Mouse (Mus musculus) CH12.LX (cell line): ENCODE results near the gene Fam49a. TPM values are rescaled to one million over a fixed set of nuclear protein-coding genes. Genes with fewer than 3 reads are reported as not detected.

Source experiments
- DNase-seq: peaks from one replicate; pipeline ENCODE4 v3.0.0-alpha.2; 2013; ENCODE audit errors: extremely low read depth
- H3K27ac ChIP-seq: 2 replicates; pipeline ENCODE4 v1.5.1; 2012; ENCODE audit warnings: low read depth, mild to moderate bottlenecking, control low read depth, moderate library complexity; ENCODE audit not compliant: insufficient read depth
- H3K27me3 ChIP-seq: replicated peaks from 2 replicates; pipeline ENCODE3; 2012; ENCODE audit warnings: inconsistent platforms
- H3K36me3 ChIP-seq, 2 experiments: replicated peaks in 1 of 2; 2 replicates each; pipeline versions ENCODE3 to v1.6.1; 2012; ENCODE audit warnings: inconsistent platforms in 1 of 2, low read length in 1 of 2, mild to moderate bottlenecking in 1 of 2, mixed read lengths in 1 of 2, moderate library complexity in 1 of 2; ENCODE audit not compliant: control insufficient read depth in 1 of 2, insufficient read depth in 1 of 2
- H3K4me1 ChIP-seq, 2 experiments: 2 replicates each; pipeline ENCODE4 v1.6.1; 2012; ENCODE audit warnings: inconsistent platforms in 1 of 2, moderate library complexity in 1 of 2; ENCODE audit not compliant: insufficient read depth in 2 of 2, control insufficient read depth in 1 of 2
- H3K4me2 ChIP-seq: 2 replicates; pipeline ENCODE4 v1.6.1; 2012; ENCODE audit warnings: low read depth, mild to moderate bottlenecking, control low read depth; ENCODE audit not compliant: poor library complexity, insufficient read depth, severe bottlenecking
- H3K4me3 ChIP-seq, 3 experiments: fragments of 150-350 bp in 1 of 3; sonication (generic) in 1 of 3; replicated peaks in 1 of 3; 2 replicates each; pipeline versions ENCODE3 to v1.5.1; 2011 to 2012; ENCODE audit warnings: low read depth in 2 of 3, low read length in 2 of 3, mild to moderate bottlenecking in 2 of 3, moderate library complexity in 2 of 3, control low read depth in 1 of 3, improper control_type of control experiment in 1 of 3, inconsistent platforms in 1 of 3, mixed read lengths in 1 of 3; ENCODE audit not compliant: poor library complexity in 1 of 3
- H3K79me2 ChIP-seq: replicated peaks from 2 replicates; pipeline ENCODE4 v1.6.1; 2012; ENCODE audit warnings: mild to moderate bottlenecking, moderate library complexity; ENCODE audit not compliant: control insufficient read depth, poor library complexity, insufficient read depth, severe bottlenecking; ENCODE audit errors: extremely low read depth
- H3K9ac ChIP-seq: 2 replicates; pipeline ENCODE4 v1.6.1; 2012; ENCODE audit warnings: low read depth, mild to moderate bottlenecking, control low read depth, moderate library complexity; ENCODE audit not compliant: insufficient read depth
- H3K9me3 ChIP-seq: replicated peaks from 2 replicates; pipeline ENCODE3; 2012; ENCODE audit warnings: low read length, inconsistent platforms, mixed read lengths
- BHLHE40 ChIP-seq: IDR thresholded peaks from 2 replicates; pipeline ENCODE4 v1.6.1; 2011; ENCODE audit warnings: mild to moderate bottlenecking, low read depth, low read length, improper control_type of control experiment
- CHD1 ChIP-seq: IDR thresholded peaks from 2 replicates; pipeline ENCODE4 v1.6.1; 2012; ENCODE audit warnings: low read depth, low read length, improper control_type of control experiment, inconsistent platforms
- CHD2 ChIP-seq: IDR thresholded peaks from 2 replicates; pipeline ENCODE4 v1.6.1; 2011; ENCODE audit warnings: low read length, improper control_type of control experiment
- ELF1 ChIP-seq: IDR thresholded peaks from 2 replicates; pipeline ENCODE4 v1.6.1; 2014; ENCODE audit warnings: low read depth, mild to moderate bottlenecking, inconsistent platforms, low read length, improper control_type of control experiment
- ETS1 ChIP-seq: conservative IDR thresholded peaks from 2 replicates; pipeline ENCODE4 v1.6.1; 2012; ENCODE audit warnings: low read depth, mild to moderate bottlenecking, inconsistent platforms, low read length, improper control_type of control experiment, moderate library complexity
- HCFC1 ChIP-seq: IDR thresholded peaks from 2 replicates; pipeline ENCODE4 v1.6.1; 2012; ENCODE audit warnings: low read depth, mild to moderate bottlenecking, inconsistent platforms, low read length, improper control_type of control experiment
- IRF4 ChIP-seq: IDR thresholded peaks from 2 replicates; pipeline ENCODE4 v1.6.1; 2014; ENCODE audit warnings: low read depth, mild to moderate bottlenecking, inconsistent platforms, low read length, improper control_type of control experiment
- JUND ChIP-seq: conservative IDR thresholded peaks from 2 replicates; pipeline ENCODE4 v1.6.1; 2011; ENCODE audit warnings: low read depth, low read length, improper control_type of control experiment
- KAT2A ChIP-seq: IDR thresholded peaks from 2 replicates; pipeline ENCODE4 v1.6.1; 2012; ENCODE audit warnings: low read length, improper control_type of control experiment, inconsistent platforms; ENCODE audit not compliant: insufficient replicate concordance
- MAX ChIP-seq: IDR thresholded peaks from 2 replicates; pipeline ENCODE4 v1.6.1; 2011; ENCODE audit warnings: low read length, improper control_type of control experiment
- MAZ ChIP-seq: IDR thresholded peaks from 2 replicates; pipeline ENCODE4 v1.6.1; 2012; ENCODE audit warnings: low read depth, mild to moderate bottlenecking, inconsistent platforms, low read length, improper control_type of control experiment, moderate library complexity
- MEF2A ChIP-seq: IDR thresholded peaks from 2 replicates; pipeline ENCODE4 v1.6.1; 2014; ENCODE audit warnings: low read depth, mild to moderate bottlenecking, inconsistent platforms, low read length, improper control_type of control experiment, borderline replicate concordance
- MYC ChIP-seq: IDR thresholded peaks from 2 replicates; pipeline ENCODE4 v1.6.1; 2011; ENCODE audit warnings: low read depth, mild to moderate bottlenecking, improper control_type of control experiment, low read length
- NRF1 ChIP-seq: IDR thresholded peaks from 2 replicates; pipeline ENCODE4 v1.6.1; 2014; ENCODE audit warnings: low read depth, mild to moderate bottlenecking, inconsistent platforms, low read length, improper control_type of control experiment, moderate library complexity
- POLR2A ChIP-seq: IDR thresholded peaks from 2 replicates; pipeline ENCODE4 v1.6.1; 2011; ENCODE audit warnings: low read depth, mild to moderate bottlenecking, improper control_type of control experiment, low read length
- POLR2AphosphoS2 ChIP-seq: IDR thresholded peaks from 2 replicates; pipeline ENCODE4 v1.6.1; 2011; ENCODE audit warnings: low read depth, low read length, improper control_type of control experiment
- RAD21 ChIP-seq: IDR thresholded peaks from 2 replicates; pipeline ENCODE4 v1.6.1; 2011; ENCODE audit warnings: low read depth, mild to moderate bottlenecking, low read length, improper control_type of control experiment, moderate library complexity
- SIN3A ChIP-seq: IDR thresholded peaks from 2 replicates; pipeline ENCODE4 v1.6.1; 2012; ENCODE audit warnings: low read length, improper control_type of control experiment, inconsistent platforms
- SMC3 ChIP-seq: IDR thresholded peaks from 2 replicates; pipeline ENCODE4 v1.6.1; 2011; ENCODE audit warnings: low read depth, low read length, improper control_type of control experiment
- TBP ChIP-seq: conservative IDR thresholded peaks from 2 replicates; pipeline ENCODE4 v1.6.1; 2011; ENCODE audit warnings: low read depth, low read length, improper control_type of control experiment
- TCF12 ChIP-seq: IDR thresholded peaks from 2 replicates; pipeline ENCODE4 v1.6.1; 2014; ENCODE audit warnings: low read depth, mild to moderate bottlenecking, inconsistent platforms, low read length, improper control_type of control experiment
- ZC3H11A ChIP-seq: IDR thresholded peaks from 2 replicates; pipeline ENCODE4 v1.6.1; 2012; ENCODE audit warnings: low read depth, mild to moderate bottlenecking, inconsistent platforms, low read length, improper control_type of control experiment
- ZKSCAN1 ChIP-seq: IDR thresholded peaks from 2 replicates; pipeline ENCODE4 v1.6.1; 2012; ENCODE audit warnings: low read depth, inconsistent platforms, low read length, improper control_type of control experiment, borderline replicate concordance
- ZMIZ1 ChIP-seq: IDR thresholded peaks from 2 replicates; pipeline ENCODE4 v1.6.1; 2012; ENCODE audit warnings: low read depth, mild to moderate bottlenecking, inconsistent platforms, low read length, improper control_type of control experiment
- ZNF384 ChIP-seq: IDR thresholded peaks from 2 replicates; pipeline ENCODE4 v1.6.1; 2012; ENCODE audit warnings: low read depth, low read length, improper control_type of control experiment, inconsistent platforms
- dilution Hi-C: fragments of 300-500 bp; cut with MboI; formaldehyde crosslinking; loops from 2 replicates; pipeline ENCODE4 v1.14.3; 2020; ENCODE audit warnings: low sequenced_read_pairs; ENCODE audit not compliant: extremely low pct_unique_long_range_greater_than_20kb, extremely low pct_ligation_motif_present
- in situ Hi-C: fragments of 300-500 bp; cut with MboI; formaldehyde crosslinking; loops from 3 replicates; pipeline ENCODE4 v1.14.3; 2019; ENCODE audit warnings: low sequenced_read_pairs, low pct_ligation_motif_present, low pct_unique_long_range_greater_than_20kb, mixed read lengths
- polyA plus RNA-seq: library from polyadenylated mRNA; unstranded; fragments of >175 nt; gene quantifications from 2 replicates; pipeline ENCODE4 v1.2.1, GENCODE M21; 2012; ENCODE audit warnings: low read depth; ENCODE audit not compliant: insufficient read length
- total RNA-seq, 2 experiments: library from RNA; depleted of rRNA; stranded (reverse); fragments of 300-350 nt in 1 of 2; fragments of >200 nt in 1 of 2; gene quantifications; 2 replicates each; pipeline ENCODE4 v1.2.3; 2012 to 2014

Fam49a gene
- total and polyA plus RNA-seq, 3 experiments, result 11.4 to 21.3 (median 17.9) TPM

DNA sequence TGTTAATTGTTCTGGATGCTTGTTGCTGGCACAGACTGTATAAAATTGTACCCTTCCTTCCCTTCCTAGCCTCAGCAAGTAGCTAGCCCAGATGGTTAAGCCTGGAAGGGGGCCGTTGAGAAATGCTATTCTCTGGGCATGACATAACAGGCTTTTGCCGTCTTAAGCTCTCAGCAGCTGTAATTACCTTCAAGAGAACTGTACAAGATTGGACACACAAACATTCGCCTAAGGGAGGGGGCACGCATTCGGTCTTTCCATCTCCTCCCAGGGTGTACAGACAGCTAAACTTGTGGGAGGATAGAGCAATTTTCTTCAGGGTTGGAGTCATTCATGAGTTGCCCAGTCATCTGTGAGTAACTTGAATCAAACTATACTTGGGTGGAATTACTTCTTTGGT is 43.0 kb upstream of the Fam49a start:
- dilution Hi-C loops (no loop called here), in situ Hi-C loops (no loop called here)
- Histone ChIP-seq H3K9me3 (no peaks in the 10 kb centered on the region), H3K27ac (no peak overlapping the region), H3K79me2 (no peaks in the 10 kb centered on the region), H3K4me2 (no peak overlapping the region), H3K4me1 (peaks cover 0 to 7% of the 10 kb centered on the region in 2 experiments; a peak in 2 of 4 replicates), H3K9ac (no peak overlapping the region), H3K4me3 (no peak overlapping the region), H3K36me3 (no peaks in the 10 kb centered on the region), H3K27me3 (no peaks in the 10 kb centered on the region)
- TF ChIP-seq CHD2 (no peak), CHD1 (no peak), POLR2A (no peak), ZMIZ1 (no peak), KAT2A (no peak), ZNF384 (no peak), BHLHE40 (no peak), ZC3H11A (no peak), MYC (no peak), POLR2AphosphoS2 (no peak), JUND (no peak), RAD21 (no peak), ETS1 (no peak), MEF2A (no peak), SMC3 (no peak), SIN3A (no peak)
- DNase-seq, result no peak

DNA sequence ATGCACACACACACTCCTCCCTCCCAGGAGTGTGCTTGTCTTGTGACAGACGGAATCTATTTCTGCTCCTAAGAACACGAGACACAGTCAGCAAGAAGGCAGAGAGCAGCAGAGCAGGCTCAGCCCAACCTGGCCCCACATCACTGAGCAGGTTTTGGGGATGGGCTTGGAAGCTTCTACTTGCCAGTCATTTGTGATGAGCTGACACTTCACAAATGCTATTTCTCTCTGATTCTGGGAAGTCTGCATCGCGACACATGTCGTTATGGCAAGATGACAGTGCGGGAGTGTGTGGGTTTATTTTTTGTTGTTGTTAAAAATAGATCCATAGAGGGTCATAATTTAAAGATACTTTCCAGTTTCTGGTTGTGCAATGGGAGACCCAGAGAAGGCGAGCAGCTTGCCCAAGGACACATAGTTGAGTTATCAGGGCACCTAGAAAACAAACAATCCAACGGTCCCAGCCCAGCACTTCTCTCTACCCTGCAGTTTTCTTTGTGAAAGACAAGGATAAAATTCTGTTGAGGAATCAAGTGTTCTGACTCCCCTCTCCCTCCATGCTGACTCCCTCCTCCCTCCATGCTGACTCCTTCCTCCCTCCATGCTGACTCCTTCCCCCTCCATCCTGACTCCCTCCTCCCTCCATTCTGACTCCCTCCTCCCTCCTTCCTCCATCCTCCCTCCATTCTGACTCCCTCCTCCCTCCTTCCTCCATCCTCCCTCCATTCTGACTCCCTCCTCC is 41.0 kb upstream of the Fam49a start:
- H3K27me3 ChIP-seq, result no peaks in the 10 kb centered on the region
- in situ Hi-C loops, result no loop called here
- H3K9ac ChIP-seq, result no peak overlapping the region
- TF ChIP-seq ZKSCAN1 (no peak), TCF12 (no peak), NRF1 (no peak), TBP (no peak), MAZ (no peak), ZC3H11A (no peak), ETS1 (no peak), HCFC1 (no peak), ELF1 (no peak), MAX (no peak), IRF4 (no peak)
- no peaks in the 10 kb centered on the region for H3K36me3 ChIP-seq
- H3K9me3 ChIP-seq, result no peaks in the 10 kb centered on the region
- dilution Hi-C loops, result no loop called here
- H3K79me2 ChIP-seq, result no peaks in the 10 kb centered on the region
- H3K4me2 ChIP-seq, result no peak overlapping the region
- H3K27ac ChIP-seq, result no peak overlapping the region
- H3K4me1 ChIP-seq, result peaks cover 2 to 24% of the 10 kb centered on the region in 2 experiments; a peak in 3 of 4 replicates
- H3K4me3 ChIP-seq, result no peak overlapping the region
- DNase-seq, result no peak
